Mouse (Mus musculus) adrenal gland, postnatal 25 days (tissue): ENCODE measurements around the gene Vav3. TPM values are rescaled to one million over a fixed set of nuclear protein-coding genes. Genes with fewer than 3 reads are reported as not detected.

Source experiments
- DNase-seq: peaks from one replicate; pipeline ENCODE4 v3.0.0; 2021; ENCODE audit warnings: mixed read lengths
- total RNA-seq: library from RNA; stranded (reverse); gene quantifications from 2 replicates; pipeline ENCODE4 v1.2.3, GENCODE M21; 2021

The Vav3 gene
- total RNA-seq, 1 experiment from 2014 or later = 4.4 TPM

GRCm38 (mm10) chr3:109352690-109353089 lies 12.2 kb downstream of the Vav3 start:
- DNase-seq = no peak

- DNase-seq = no peak
These were observed 13.4 kb downstream of the Vav3 start for GRCm38 (mm10) chr3:109353814-109354213.

GRCm38 (mm10) chr3:109355158-109355557 lies 14.7 kb downstream of the Vav3 start:
- DNase-seq = no peak

- DNase-seq = no peak
These were observed 20.3 kb downstream of the Vav3 start for GRCm38 (mm10) chr3:109360746-109361145.

- DNase-seq = no peak
These were observed 21.4 kb downstream of the Vav3 start for GRCm38 (mm10) chr3:109361882-109362281.

GRCm38 (mm10) chr3:109362310-109362709 lies 21.9 kb downstream of the Vav3 start:
- DNase-seq = no peak

GRCm38 (mm10) chr3:109363522-109363921 lies 23.1 kb downstream of the Vav3 start:
- no peak for DNase-seq

GRCm38 (mm10) chr3:109365875-109366274 lies 25.4 kb downstream of the Vav3 start:
- no peak for DNase-seq

- peak; percentile 8 for DNase-seq
These were observed 26.0 kb downstream of the Vav3 start for GRCm38 (mm10) chr3:109366411-109366851.

- no peak for DNase-seq
These were observed 28.2 kb downstream of the Vav3 start for GRCm38 (mm10) chr3:109368383-109369289.

GRCm38 (mm10) chr3:109371576-109371975 lies 31.1 kb downstream of the Vav3 start:
- no peak for DNase-seq

GRCm38 (mm10) chr3:109372678-109373077 lies 32.2 kb downstream of the Vav3 start:
- DNase-seq = no peak

- no peak for DNase-seq
These were observed 37.8 kb downstream of the Vav3 start for GRCm38 (mm10) chr3:109378278-109378677.

- DNase-seq = no peak
These were observed 38.2 kb downstream of the Vav3 start for GRCm38 (mm10) chr3:109378684-109379083.

- no peak for DNase-seq
These were observed 48.3 kb downstream of the Vav3 start for GRCm38 (mm10) chr3:109388730-109389129.

- no peak for DNase-seq
These were observed 61.1 kb downstream of the Vav3 start for GRCm38 (mm10) chr3:109401527-109401926.

- peak; percentile 9 for DNase-seq
These were observed 70.8 kb downstream of the Vav3 start for GRCm38 (mm10) chr3:109411294-109411693.

GRCm38 (mm10) chr3:109420403-109420802 lies 80.0 kb downstream of the Vav3 start:
- DNase-seq = no peak

GRCm38 (mm10) chr3:109421019-109421418 lies 80.6 kb downstream of the Vav3 start:
- no peak for DNase-seq

GRCm38 (mm10) chr3:109423440-109424079 lies 83.1 kb downstream of the Vav3 start:
- no peak for DNase-seq

- DNase-seq = no peak
These were observed 90.8 kb downstream of the Vav3 start for GRCm38 (mm10) chr3:109431285-109431684.

GRCm38 (mm10) chr3:109438552-109438951 lies 98.1 kb downstream of the Vav3 start:
- DNase-seq = no peak

- DNase-seq = no peak
These were observed 98.8 kb downstream of the Vav3 start for GRCm38 (mm10) chr3:109439253-109439652.
